Mouse (Mus musculus): ENCODE measurements around the gene Cav2. TPM values are rescaled to one million over a fixed set of nuclear protein-coding genes. Genes with fewer than 3 reads are reported as not detected.
A peak's percentile ranks its signal among the peaks of the same experiment; 100 is the strongest.

The Cav2 gene
- 10 to 100 TPM; 32.9 to 33.3 TPM for total RNA-seq (2021)

DNA sequence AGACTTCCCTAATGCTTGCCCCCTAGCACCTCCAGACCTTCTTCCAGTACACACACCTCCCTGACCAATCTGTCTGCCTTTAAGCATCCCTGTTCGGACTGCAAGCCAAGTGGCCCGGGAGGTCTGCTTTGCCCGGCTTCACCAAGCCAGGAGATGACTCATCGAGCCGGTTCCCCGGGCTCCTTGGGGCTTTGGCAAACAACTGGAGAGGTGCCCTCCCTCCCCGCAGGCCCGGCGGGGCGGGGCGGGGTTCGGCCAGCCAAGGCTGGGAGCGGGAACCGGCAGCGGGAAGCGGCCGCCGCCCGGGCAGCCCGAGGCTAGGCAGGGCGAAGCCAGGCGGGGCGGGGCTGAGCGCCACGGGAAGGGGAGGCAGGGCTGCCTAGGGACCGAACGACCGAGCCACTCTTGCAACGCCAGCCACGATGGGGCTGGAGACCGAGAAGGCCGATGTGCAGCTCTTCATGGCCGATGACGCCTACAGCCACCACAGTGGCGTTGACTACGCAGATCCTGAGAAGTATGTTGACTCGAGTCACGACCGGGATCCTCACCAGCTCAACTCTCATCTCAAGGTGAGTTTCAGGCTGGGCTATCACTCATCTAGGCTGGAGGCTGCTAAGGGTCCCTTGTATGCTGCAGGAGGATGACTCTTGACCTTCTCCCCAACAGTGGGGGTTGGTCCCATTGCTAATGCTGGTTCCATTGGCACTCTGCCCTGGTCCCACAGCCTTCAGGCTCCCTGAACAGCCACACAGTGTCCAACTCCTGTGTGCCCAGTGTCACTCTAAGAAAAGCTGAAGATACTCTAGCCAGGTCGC, at the start of gene Cav2:
TSS of gene Cav2 (plus strand) at position 247 of the 818 bp plus-strand sequence.
- DNase-seq (ENCODE audit: low spot score in 2 of 2): peak; percentile 61 to 72
- intact Hi-C loops (cut with DNase I): loop anchor here (10.0 kb wide), 1 partner anchor 106 kb away; no protein-coding TSS in a partner anchor

DNA sequence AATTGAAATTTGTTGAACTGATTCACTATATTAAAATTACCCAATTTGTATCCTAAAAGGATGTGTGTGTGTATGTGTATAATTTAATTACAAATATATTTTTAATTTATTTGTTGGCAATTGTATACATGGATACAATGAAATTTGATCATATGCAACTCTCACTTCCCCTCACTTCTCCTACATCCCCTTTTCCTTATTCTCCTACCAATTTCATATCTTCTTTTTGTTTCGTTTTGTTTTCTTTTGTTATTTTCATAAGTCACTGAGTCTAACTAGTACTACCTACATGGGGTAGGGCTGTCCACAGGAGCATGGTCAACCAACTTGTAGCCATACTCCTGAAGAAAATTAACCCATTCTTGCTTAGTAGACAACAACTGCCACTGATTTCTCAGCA, 41.3 kb upstream of the Cav2 start:
- DNase-seq (ENCODE audit: low spot score in 2 of 2): no peak
- intact Hi-C loops (cut with DNase I): no loop called here

DNA sequence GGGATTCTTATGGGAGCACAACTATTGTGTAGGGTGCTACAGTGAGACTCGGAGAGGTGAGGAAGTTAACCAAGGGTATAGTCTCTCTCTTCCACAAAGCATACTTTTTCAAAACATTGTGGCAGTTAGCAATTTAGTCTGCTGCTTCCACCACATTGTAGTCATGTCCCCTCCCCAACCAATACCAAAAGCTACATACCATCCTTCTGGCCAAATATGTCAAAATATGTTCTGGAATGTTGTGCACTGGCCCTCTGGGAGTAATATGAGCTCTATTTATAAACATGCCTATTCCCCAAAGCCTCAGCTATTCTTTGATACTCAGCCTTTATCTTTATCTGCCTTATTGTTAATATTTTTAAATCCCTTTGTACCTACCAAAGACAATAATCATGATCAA, 40.0 kb upstream of the Cav2 start:
- intact Hi-C loops (cut with DNase I): no loop called here
- no peak for DNase-seq (ENCODE audit: low spot score in 2 of 2)

DNA sequence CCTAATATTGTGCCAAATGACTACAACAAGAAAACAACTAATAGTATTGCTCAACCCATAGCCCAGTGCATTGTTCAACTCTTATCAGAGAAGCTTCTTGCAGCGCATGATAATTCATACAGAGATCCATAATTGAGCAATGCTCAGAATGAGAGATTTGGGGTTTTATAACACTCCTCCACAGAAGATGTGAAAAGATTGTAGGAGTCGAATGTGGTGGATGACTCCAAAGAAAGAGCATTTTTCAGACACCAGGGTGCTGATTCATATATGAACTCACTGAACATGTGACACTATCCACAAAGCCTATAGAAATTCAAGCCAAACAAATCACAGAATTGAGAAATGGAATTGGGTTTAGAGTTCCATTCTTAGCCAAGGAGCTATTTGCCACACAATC, 34.0 kb upstream of the Cav2 start:
- no peak for DNase-seq (ENCODE audit: low spot score in 2 of 2)
- intact Hi-C loops (cut with DNase I): no loop called here

DNA sequence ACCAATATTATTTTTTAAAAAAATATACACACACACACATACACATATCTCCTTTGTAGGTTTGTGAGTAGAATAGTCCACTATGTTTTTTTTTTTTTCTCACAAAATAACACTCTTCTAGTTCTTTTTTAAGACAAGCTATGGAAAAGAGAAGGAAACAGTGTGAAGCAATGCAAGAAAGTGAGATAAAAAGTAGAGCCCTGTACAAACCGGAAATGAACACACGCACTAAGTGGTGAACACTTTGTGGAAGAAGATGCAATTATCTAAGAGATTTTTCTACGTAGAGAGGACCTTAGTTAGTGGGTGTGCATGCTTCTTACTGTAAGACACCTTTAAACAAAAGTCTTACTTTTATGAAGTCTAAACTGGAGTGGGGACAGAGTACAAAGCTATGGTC, 33.3 kb upstream of the Cav2 start:
- no peak for DNase-seq (ENCODE audit: low spot score in 2 of 2)
- intact Hi-C loops (cut with DNase I): no loop called here

DNA sequence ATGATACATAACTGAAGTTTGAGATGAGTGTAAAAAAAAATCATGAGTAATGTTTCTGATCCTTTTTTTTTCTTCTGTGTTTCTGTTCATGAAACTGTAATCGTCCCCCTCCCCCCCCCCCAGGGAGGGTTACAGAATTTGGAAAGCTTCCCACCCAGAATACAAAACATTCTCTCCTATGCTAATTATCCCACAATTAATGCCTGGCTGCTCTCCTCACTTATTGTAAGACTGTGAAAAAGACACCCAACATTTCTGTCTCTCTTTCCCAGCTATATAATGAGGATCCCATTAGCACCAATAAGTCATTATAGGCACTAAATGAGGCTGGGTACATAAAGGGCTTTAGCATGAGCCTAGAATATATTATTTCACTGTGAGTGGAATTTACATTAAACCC, 32.7 kb upstream of the Cav2 start:
- intact Hi-C loops (cut with DNase I): no loop called here
- no peak for DNase-seq (ENCODE audit: low spot score in 2 of 2)

DNA sequence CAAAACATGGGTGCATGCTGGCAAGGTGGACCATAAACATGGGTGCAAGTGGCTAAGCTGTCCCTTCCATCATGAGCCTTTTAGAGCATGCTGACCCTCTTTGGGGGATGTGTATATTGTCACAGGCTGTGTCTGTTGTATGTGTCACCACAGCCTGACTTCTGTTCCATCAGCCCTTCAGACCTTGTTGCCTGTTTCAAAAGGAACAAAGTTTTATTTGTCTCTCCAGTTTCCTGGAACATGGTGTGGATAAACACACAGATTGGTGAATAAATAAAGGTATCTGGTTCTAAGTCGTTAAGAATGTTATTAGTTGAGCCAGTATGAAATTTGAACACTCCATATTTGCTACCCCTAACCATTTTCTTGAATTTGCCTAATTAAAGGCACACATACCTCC, 29.0 kb upstream of the Cav2 start:
- no peak for DNase-seq (ENCODE audit: low spot score in 2 of 2)
- intact Hi-C loops (cut with DNase I): no loop called here

DNA sequence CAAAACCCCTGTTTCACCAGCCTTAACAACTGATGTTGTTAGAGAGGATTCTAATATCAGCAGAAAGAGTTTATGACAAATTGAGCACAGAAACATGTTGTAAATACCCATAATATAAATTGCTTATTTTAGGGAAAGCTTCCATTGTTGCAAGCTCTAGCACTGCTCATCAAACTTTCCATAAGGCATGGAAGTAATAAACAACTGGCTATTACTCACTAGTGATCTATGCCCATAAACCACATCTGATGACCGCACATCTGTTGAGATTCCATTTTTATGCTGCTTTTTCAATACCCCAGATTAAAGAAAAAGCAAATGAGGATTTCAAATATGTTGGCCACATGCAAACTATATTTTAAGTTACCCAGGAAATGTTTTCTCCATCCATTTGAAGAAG, 22.8 kb upstream of the Cav2 start:
- no peak for DNase-seq (ENCODE audit: low spot score in 2 of 2)
- intact Hi-C loops (cut with DNase I): no loop called here

DNA sequence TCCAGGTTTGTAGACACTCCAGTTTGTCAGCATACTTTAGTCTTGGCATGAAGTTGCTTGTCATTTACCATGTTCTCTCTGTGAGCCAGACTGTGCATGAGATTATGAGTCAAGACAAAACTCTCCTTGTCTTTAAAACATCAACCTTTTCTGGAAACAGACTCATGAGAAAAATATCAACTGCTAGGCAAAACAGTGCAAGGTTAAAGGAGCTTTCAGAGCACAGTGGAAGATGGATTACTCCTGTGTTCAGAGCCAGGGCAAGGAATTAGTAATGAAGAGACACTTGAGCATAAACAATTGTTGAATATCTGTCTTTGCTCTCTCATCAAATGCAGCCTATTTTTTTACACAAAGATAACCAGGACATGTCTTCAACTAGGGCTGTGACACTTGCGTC, 22.1 kb upstream of the Cav2 start:
- DNase-seq (ENCODE audit: low spot score in 2 of 2): no peak
- intact Hi-C loops (cut with DNase I): no loop called here

DNA sequence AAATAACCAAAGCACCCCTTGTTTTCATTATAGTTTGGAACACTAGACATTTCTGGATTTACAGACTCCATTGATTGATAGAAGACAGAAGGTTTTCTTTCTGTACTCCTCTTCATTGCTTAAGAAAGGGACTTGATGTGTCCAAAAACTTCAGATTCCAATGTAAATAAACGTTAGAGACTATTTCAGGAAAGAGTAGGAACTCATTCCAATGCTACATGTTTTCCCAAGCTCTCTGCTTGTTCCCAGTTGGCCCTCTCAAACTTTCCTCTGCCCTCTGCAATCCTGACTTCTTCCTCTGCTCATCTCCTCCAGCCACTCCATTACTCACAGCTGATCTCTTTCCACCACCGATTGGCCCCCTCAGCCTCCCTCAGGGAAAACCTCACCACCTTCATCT, 18.2 kb upstream of the Cav2 start:
- intact Hi-C loops (cut with DNase I): no loop called here
- no peak for DNase-seq (ENCODE audit: low spot score in 2 of 2)

DNA sequence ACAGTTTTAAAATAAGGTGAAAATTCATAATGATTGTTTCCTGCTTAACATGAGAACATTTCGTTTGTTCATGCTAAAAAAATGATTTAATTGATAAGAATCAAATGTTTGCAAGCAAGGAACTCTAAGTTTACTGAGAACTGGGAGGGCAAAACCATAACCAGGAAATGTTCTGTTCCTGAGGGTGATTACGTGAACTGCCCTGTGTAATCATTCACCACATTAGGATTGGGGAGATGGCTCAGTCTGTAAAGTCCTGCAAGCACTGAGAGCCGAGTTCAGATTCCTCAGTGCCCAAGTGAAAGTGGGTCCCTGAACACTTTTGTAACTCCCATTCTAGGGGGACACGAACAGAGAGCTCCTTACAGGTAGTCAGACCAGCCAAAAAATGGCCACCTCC, 15.9 kb upstream of the Cav2 start:
- intact Hi-C loops (cut with DNase I): no loop called here
- no peak for DNase-seq (ENCODE audit: low spot score in 2 of 2)

DNA sequence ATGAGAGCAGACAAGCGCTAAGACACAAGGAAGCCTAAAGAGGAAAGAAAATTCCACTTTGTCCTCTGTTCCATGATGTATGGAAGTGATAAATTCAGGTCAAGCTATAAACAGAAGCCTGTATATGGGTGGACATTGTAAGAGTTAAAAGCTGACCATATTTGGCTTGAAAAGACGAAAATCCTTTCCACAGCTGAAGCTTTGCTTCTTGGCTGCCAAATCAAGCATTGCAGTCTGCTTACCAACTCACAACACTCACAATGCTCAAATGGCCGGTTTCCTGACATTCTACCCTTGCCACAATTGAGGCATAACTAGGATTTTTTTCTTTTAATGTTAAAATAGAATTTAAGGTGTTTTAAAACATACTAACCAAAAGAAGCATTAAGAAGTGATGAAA, 14.5 kb upstream of the Cav2 start:
- no peak for DNase-seq (ENCODE audit: low spot score in 2 of 2)
- intact Hi-C loops (cut with DNase I): no loop called here

DNA sequence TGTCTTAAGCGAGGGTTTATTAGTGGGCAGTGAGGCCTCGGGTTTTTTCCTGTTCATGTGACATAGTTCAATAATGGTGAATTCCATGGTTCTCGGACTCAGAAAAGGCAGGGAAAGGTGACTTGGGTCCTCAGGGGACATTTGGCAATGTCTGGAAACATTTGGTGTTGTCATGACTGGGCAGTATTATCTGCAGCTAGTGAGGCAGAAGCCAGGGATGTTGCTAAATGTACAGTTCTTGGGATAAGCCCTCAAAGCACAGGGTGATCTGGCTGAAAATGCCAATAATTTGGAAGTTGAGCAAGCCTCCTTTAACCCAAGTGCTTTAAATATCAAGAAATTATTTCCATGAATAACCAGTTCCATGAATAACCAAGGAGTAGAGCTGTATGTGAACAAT, 2.6 kb upstream of the Cav2 start:
- intact Hi-C loops (cut with DNase I): no loop called here
- no peak for DNase-seq (ENCODE audit: low spot score in 2 of 2)

DNA sequence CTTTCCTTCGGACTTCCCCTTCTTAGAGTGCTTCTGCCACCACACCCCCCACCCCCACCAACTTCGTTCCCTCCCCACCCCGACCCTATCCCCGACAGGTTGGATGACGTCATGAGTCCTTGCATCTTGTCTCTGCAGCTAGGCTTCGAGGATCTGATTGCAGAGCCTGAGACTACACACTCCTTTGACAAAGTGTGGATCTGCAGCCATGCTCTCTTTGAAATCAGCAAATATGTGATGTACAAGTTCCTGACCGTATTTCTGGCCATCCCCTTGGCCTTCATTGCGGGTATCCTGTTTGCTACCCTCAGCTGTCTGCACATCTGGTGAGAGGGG, 740 bp downstream of the Cav2 start:
- DNase-seq (ENCODE audit: low spot score in 2 of 2): no peak
- intact Hi-C loops (cut with DNase I): loop anchor here (10.0 kb wide), 1 partner anchor 107 kb away; no protein-coding TSS in a partner anchor

DNA sequence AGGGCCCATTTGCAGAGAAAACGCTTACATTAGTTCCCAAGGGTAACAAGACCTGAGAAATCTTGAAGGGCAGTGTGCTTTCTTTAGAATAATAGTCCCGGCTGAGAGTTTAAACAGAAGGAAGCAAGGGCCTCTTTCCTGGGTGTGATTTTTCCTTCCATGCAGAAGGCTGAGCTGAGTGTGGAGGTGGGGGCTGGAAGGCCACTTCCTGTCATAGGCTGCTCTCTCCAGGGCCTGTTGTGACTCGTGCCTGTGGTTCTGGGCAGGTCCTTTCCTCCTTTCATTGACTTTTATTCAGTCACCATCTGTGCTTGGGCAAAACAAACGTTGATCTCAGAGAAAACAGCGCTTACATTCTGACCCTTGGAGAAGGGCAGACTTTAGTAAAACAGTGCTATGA, 1.2 kb downstream of the Cav2 start:
- peak in 1 of 2 experiments; percentile 6 for DNase-seq (ENCODE audit: low spot score in 2 of 2)
- intact Hi-C loops (cut with DNase I): loop anchor here (10.0 kb wide), 1 partner anchor 107 kb away; no protein-coding TSS in a partner anchor

DNA sequence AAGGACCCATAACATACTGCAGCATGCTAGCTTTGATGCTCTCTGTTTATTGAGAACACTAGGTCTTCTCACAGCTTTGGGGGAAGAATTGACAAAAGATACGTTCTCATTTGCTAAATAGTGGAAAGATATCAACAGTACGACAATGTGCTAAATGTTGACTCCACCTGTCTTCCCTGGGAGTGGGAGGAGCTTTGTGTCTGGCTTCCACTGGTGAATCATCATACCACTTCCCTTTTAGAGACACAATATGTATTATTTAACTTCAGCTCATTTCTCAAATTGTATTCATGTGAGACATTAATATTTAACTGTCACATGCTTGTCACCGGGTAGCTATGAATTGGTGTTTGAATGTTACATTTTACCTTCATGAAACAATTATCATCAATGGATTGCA, 2.8 kb downstream of the Cav2 start:
- no peak for DNase-seq (ENCODE audit: low spot score in 2 of 2)
- intact Hi-C loops (cut with DNase I): loop anchor here (10.0 kb wide), 1 partner anchor 109 kb away; no protein-coding TSS in a partner anchor

DNA sequence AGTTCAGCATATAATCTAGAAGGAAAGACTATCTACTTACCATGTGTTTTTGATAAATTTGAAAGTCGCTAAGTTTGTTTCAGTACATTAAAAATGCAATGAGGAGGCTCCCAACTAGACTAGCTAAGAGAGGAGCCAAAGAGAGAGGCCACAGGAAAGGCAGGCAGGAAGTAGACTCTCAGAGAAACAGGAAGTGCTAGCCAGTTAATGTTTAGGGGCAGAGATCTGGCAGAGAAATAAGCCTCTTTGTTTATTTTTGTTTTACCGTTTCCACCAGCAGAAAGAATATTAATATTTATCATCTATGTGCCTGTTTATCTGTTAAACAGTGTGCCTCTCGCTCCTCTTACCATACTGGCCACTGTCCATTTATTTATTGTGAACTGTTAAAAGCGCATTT, 5.4 kb downstream of the Cav2 start:
- no peak for DNase-seq (ENCODE audit: low spot score in 2 of 2)
- intact Hi-C loops (cut with DNase I): loop anchor here (10.0 kb wide), 1 partner anchor 112 kb away; no protein-coding TSS in a partner anchor

DNA sequence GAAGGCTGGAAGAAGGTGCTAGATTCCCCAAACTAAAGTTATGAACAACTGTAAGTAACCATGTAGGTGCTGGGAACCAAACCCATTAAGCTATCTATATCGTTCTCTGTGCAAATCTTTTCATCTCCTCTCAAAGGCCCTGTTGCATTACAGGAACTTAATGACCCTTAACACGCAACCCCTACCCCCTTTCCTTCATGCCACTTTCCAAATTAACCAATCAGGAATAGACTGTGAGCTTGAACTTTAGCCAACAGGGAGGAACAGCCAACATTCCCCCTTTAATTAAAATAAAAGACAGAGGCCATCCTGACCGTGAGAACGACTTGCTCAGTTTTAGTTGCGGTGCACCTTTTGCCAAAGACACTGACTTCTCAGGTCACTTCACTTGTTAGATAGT, 14.1 kb downstream of the Cav2 start:
- DNase-seq (ENCODE audit: low spot score in 2 of 2): no peak
- intact Hi-C loops (cut with DNase I): no loop called here

DNA sequence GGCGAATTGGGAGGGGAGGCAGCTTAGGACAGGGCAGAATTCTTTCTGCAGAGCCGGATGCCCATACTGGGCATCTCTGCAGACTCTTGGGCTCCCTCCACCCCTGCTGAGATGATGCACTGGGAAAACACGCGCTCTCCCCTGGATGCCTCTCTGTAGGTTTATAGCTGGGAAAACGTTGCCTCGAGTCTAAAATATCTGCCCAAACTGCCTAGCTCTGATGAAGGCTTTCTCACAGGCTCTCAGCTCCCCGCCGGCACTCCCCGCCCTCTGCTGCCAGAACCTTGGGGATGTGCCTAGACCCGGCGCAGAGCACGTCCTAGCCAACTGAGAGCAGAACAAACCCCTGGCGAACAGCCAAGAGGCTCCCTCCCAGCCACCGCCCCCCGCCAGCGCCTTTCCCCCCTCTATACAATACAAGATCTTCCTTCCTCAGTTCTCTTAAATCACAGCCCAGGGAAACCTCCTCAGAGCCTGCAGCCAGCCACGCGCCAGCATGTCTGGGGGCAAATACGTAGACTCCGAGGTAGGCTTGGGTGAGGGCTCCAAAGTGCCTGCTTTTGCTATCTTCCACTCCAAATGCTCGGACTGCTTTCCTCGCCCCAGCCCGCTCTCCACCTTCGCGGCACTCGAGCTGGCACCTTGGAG, 25.1 kb downstream of the Cav2 start, which contains the start of gene Cav1:
TSS of gene Cav1 (plus strand) at position 382 of the 648 bp plus-strand sequence.
- intact Hi-C loops (cut with DNase I): loop anchor here (5.0 kb wide), 2 partner anchors 51 to 199 kb away; no protein-coding TSS in a partner anchor

DNA sequence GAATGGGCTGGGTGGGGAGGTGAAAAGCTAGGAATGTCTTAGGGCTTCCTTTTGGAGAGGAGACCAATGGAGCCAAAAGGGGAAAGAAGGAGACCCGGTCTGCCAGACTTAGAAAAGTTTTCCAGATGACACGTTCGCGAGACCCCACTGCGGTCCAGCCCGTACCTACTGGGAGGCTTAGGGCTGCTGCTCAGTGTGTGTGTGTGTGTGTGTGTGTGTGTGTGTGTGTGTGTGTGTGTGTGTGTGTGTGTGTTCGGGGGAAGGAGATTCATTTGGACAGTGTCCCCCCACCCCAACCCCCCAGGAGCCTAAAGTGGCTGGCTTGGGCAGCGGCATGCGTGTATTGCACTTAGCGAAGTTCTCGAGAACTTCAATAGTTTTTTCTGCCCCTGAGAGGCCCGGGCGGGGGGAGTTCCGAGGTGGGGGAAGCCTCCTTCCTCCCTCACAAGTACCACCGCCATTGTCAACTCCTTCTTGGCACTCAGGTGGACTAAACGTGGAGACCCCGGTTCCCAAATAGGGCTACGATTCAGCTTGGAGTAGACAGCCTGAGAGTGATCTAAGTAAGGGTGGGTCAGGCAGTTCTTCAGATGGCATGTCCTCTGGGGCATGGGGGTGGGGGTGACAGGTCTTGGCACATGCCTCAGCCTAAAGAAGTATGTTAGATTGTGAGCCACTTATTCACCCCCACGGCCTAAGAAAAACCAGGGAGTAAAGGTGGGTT, 25.8 kb downstream of the Cav2 start:
- intact Hi-C loops (cut with DNase I): loop anchor here (5.0 kb wide), 2 partner anchors 51 to 199 kb away; no protein-coding TSS in a partner anchor
- DNase-seq (ENCODE audit: low spot score in 2 of 2): no peak

More for the DNA sequence above, 25.1 kb downstream of the Cav2 start, which contains the start of gene Cav1:
- DNase-seq (ENCODE audit: low spot score in 2 of 2): peak; percentile 71 to 79
